Mouse (Mus musculus): Measurements from ENCODE around the gene Atp6v0c. TPM values are rescaled to one million over a fixed set of nuclear protein-coding genes. Genes with fewer than 3 reads are reported as not detected.

Gene Atp6v0c
- polyA plus RNA-seq, 1 experiment from 2014 or later: 783 TPM

Other genes with a start within 250 kb of the Atp6v0c start
- gene Sbp, start 228.0 kb downstream of the Atp6v0c start, polyA plus RNA-seq (2015; fragmentation: Nextera tagmentation; extraction: Ambion mirVana): not detected in 2 replicates
- gene Sbpl, start 214.4 kb downstream of the Atp6v0c start, polyA plus RNA-seq (2015; fragmentation: Nextera tagmentation; extraction: Ambion mirVana): not detected in 2 replicates
- 3.2 and 4.3 TPM in 2 replicates for gene Prss30, start 189.1 kb downstream of the Atp6v0c start, polyA plus RNA-seq (2015; fragmentation: Nextera tagmentation; extraction: Ambion mirVana)
- 0.13 and 0.26 TPM in 2 replicates for gene Prss22, start 171.6 kb downstream of the Atp6v0c start, polyA plus RNA-seq (2015; fragmentation: Nextera tagmentation; extraction: Ambion mirVana)
- gene Prss27, start 131.6 kb downstream of the Atp6v0c start, polyA plus RNA-seq (2015; fragmentation: Nextera tagmentation; extraction: Ambion mirVana): 0.11 and 0.17 TPM in 2 replicates
- 69.7 and 70.0 TPM in 2 replicates for gene Kctd5, start 96.2 kb downstream of the Atp6v0c start, polyA plus RNA-seq (2015; fragmentation: Nextera tagmentation; extraction: Ambion mirVana)
- gene Pdpk1, start 18.8 kb downstream of the Atp6v0c start, polyA plus RNA-seq (2015; fragmentation: Nextera tagmentation; extraction: Ambion mirVana): 35.9 and 36.8 TPM in 2 replicates
- 58.9 and 75.9 TPM in 2 replicates for gene Amdhd2, start 5.9 kb downstream of the Atp6v0c start, polyA plus RNA-seq (2015; fragmentation: Nextera tagmentation; extraction: Ambion mirVana)
- gene Tbc1d24, start 35.9 kb upstream of the Atp6v0c start, polyA plus RNA-seq (2015; fragmentation: Nextera tagmentation; extraction: Ambion mirVana): 5.5 and 6.1 TPM in 2 replicates
- 3.1 and 3.5 TPM in 2 replicates for gene Ntn3, start 39.8 kb upstream of the Atp6v0c start, polyA plus RNA-seq (2015; fragmentation: Nextera tagmentation; extraction: Ambion mirVana)
- 8.7 TPM in 2 replicates for gene Tedc2, start 51.1 kb upstream of the Atp6v0c start, polyA plus RNA-seq (2015; fragmentation: Nextera tagmentation; extraction: Ambion mirVana)
- gene Ccnf, start 81.8 kb upstream of the Atp6v0c start, polyA plus RNA-seq (2015; fragmentation: Nextera tagmentation; extraction: Ambion mirVana): 45.6 and 49.9 TPM in 2 replicates
- gene Abca17, start 181.4 kb upstream of the Atp6v0c start, polyA plus RNA-seq (2015; fragmentation: Nextera tagmentation; extraction: Ambion mirVana): not detected in 2 replicates
- gene Abca3, start 182.2 kb upstream of the Atp6v0c start, polyA plus RNA-seq (2015; fragmentation: Nextera tagmentation; extraction: Ambion mirVana): 9.6 and 11.3 TPM in 2 replicates
- gene Rnps1, start 244.9 kb upstream of the Atp6v0c start, polyA plus RNA-seq (2015; fragmentation: Nextera tagmentation; extraction: Ambion mirVana): 233 and 248 TPM in 2 replicates

Measured in intestine, embryonic 16.5 days (tissue).